Mouse (Mus musculus) CH12.LX (cell line): Measurements from ENCODE around the gene Sh3bgrl2.

Source experiments
- CHD1 ChIP-seq: IDR thresholded peaks from 2 replicates; pipeline ENCODE4 v1.6.1; 2012; ENCODE audit warnings: low read depth, low read length, improper control_type of control experiment, inconsistent platforms
- CTCF ChIP-seq, 2 experiments: IDR thresholded peaks in 1 of 2; conservative IDR thresholded peaks in 1 of 2; 2 replicates each; pipeline ENCODE4 v1.5.1; 2011 to 2012; ENCODE audit warnings: low read depth in 2 of 2, low read length in 2 of 2, improper control_type of control experiment in 1 of 2, inconsistent platforms in 1 of 2, mild to moderate bottlenecking in 1 of 2, moderate library complexity in 1 of 2
- ELF1 ChIP-seq: IDR thresholded peaks from 2 replicates; pipeline ENCODE4 v1.6.1; 2014; ENCODE audit warnings: low read depth, mild to moderate bottlenecking, inconsistent platforms, low read length, improper control_type of control experiment
- EP300 ChIP-seq: IDR thresholded peaks from 2 replicates; pipeline ENCODE4 v1.6.1; 2011; ENCODE audit warnings: low read length, improper control_type of control experiment
- MAX ChIP-seq: IDR thresholded peaks from 2 replicates; pipeline ENCODE4 v1.6.1; 2011; ENCODE audit warnings: low read length, improper control_type of control experiment
- MEF2A ChIP-seq: IDR thresholded peaks from 2 replicates; pipeline ENCODE4 v1.6.1; 2014; ENCODE audit warnings: low read depth, mild to moderate bottlenecking, inconsistent platforms, low read length, improper control_type of control experiment, borderline replicate concordance
- POLR2A ChIP-seq: IDR thresholded peaks from 2 replicates; pipeline ENCODE4 v1.6.1; 2011; ENCODE audit warnings: low read depth, mild to moderate bottlenecking, improper control_type of control experiment, low read length
- RAD21 ChIP-seq: IDR thresholded peaks from 2 replicates; pipeline ENCODE4 v1.6.1; 2011; ENCODE audit warnings: low read depth, mild to moderate bottlenecking, low read length, improper control_type of control experiment, moderate library complexity
- TBP ChIP-seq: conservative IDR thresholded peaks from 2 replicates; pipeline ENCODE4 v1.6.1; 2011; ENCODE audit warnings: low read depth, low read length, improper control_type of control experiment
- USF1 ChIP-seq: IDR thresholded peaks from 2 replicates; pipeline ENCODE4 v1.6.1; 2014; ENCODE audit warnings: low read depth, mild to moderate bottlenecking, inconsistent platforms, low read length, improper control_type of control experiment
- ZKSCAN1 ChIP-seq: IDR thresholded peaks from 2 replicates; pipeline ENCODE4 v1.6.1; 2012; ENCODE audit warnings: low read depth, inconsistent platforms, low read length, improper control_type of control experiment, borderline replicate concordance

DNA sequence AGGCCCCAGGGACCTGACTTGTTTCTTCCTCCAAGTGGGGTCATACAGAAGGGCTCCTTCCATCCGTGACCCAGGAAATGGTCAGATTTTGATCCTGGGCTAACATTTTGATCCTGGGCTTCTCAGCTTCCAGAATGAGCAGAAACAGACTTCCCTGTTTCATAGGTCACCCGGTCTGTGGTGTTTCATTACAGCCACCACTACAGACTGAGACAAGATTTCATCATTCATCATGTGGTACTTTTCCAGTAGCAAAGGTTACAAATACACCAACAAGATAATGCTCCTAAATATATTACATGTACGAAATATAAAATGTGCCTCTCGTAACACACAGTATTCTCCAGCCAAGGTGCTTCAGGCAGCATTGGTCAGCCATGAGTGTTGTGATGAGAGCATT, 27.3 kb downstream of the Sh3bgrl2 start:
- TF ChIP-seq CHD1 (no peak), ZKSCAN1 (no peak), TBP (no peak), EP300 (no peak), MEF2A (no peak), ELF1 (no peak), CTCF (conservative IDR thresholded peaks at IDR 0.05 in 1 of 2, IDR thresholded peaks at IDR 0.05 in 1 of 2; ENCODE audit: low read depth in 2 of 2, low read length in 2 of 2) (no peak), USF1 (no peak), RAD21 (no peak), POLR2A (no peak), MAX (no peak)
